Comparison of ENCODE assay signal across 11 mouse cellular contexts in genomic region chr14:36774349-36774748, GRCm38 (mm10).
A peak's percentile ranks its signal among the peaks of the same experiment; 100 is the strongest.
DNase-seq lines count a peak whose midpoint lies in the region; ATAC-seq and TF ChIP-seq lines count a peak whose summit lies in the region.
"Had no signal": no experiment of that assay in that cellular context is flagged by ENCODE, and none has a peak within 500 bp of the region (broad histone marks: within the 10 kb centered on the region; RNA-seq: fewer than 3 reads in every experiment).

No protein-coding gene starts in this region.

- TF ChIP-seq POLR2A in kidney, adult 2 months (IDR thresholded peaks at IDR 0.05; ENCODE audit: low read depth, low read length) = no peak

- 56% methylated on average over 3 of the region's 3 CpGs for WGBS in kidney, adult 2 months
- 82% methylated on average over 3 of the region's 3 CpGs for WGBS in forebrain, embryonic 12.5 days

- H3K9me3 ChIP-seq in forebrain, embryonic 12.5 days = no peaks in the 10 kb centered on the region
- H3K9me3 ChIP-seq: embryonic facial prominence, embryonic 12.5 days had no signal

- no peaks in the 10 kb centered on the region for H3K36me3 ChIP-seq in kidney, adult 2 months (ENCODE audit: control insufficient read depth, insufficient read depth, low read length)
- H3K36me3 ChIP-seq in forebrain, embryonic 12.5 days (replicated peaks) = no peaks in the 10 kb centered on the region
- H3K36me3 ChIP-seq: embryonic facial prominence, embryonic 12.5 days had no signal

- no peak overlapping the region for H3K9ac ChIP-seq in forebrain, embryonic 12.5 days
- H3K9ac ChIP-seq: embryonic facial prominence, embryonic 12.5 days had no signal

- DNase-seq in gastrocnemius, postnatal 10 days = peak; percentile 9
- DNase-seq in gastrocnemius, adult 2 months = no peak
- peak; percentile 8 for DNase-seq in kidney, adult 2 months
- DNase-seq in kidney, adult 9 months = no peak
- peak; percentile 6 for DNase-seq in urinary bladder, postnatal 14 days (ENCODE audit: low spot score)
- no peak for DNase-seq in urinary bladder, postnatal 25 days (ENCODE audit: low spot score)
- DNase-seq in adrenal gland, adult 18-20 months (ENCODE audit: low spot score in 2 of 2) = no peak
- DNase-seq: liver had no signal

- no peaks in the 10 kb centered on the region for H3K27me3 ChIP-seq in kidney, adult 2 months (replicated peaks; ENCODE audit: control insufficient read depth, insufficient read depth, low read length)
- no peaks in the 10 kb centered on the region for H3K27me3 ChIP-seq in forebrain, embryonic 12.5 days
- H3K27me3 ChIP-seq: embryonic facial prominence, embryonic 12.5 days had no signal

- no peak overlapping the region for H3K4me2 ChIP-seq in forebrain, embryonic 12.5 days
- H3K4me2 ChIP-seq: embryonic facial prominence, embryonic 12.5 days had no signal

- H3K27ac ChIP-seq in gastrocnemius, adult 2 months = no peak overlapping the region
- H3K27ac ChIP-seq in kidney, adult 2 months (ENCODE audit: insufficient read depth, low read depth, low read length) = no peak overlapping the region
- no peak overlapping the region for H3K27ac ChIP-seq in forebrain, embryonic 12.5 days
- H3K27ac ChIP-seq: embryonic facial prominence, embryonic 12.5 days had no signal

- intact Hi-C loops in gastrocnemius, adult 2 months (cut with DNase I) = no loop called here

- H3K4me3 ChIP-seq in gastrocnemius, adult 2 months = no peak overlapping the region
- H3K4me3 ChIP-seq in kidney, adult 2 months (ENCODE audit: insufficient read depth, low read depth, low read length) = no peak overlapping the region
- H3K4me3 ChIP-seq in forebrain, embryonic 12.5 days (replicated peaks) = no peak overlapping the region
- H3K4me3 ChIP-seq: embryonic facial prominence, embryonic 12.5 days; myocyte had no signal

- H3K4me1 ChIP-seq in kidney, adult 2 months (ENCODE audit: control insufficient read depth, insufficient read depth, low read length) = no peaks in the 10 kb centered on the region
- H3K4me1 ChIP-seq in forebrain, embryonic 12.5 days = no peaks in the 10 kb centered on the region
- H3K4me1 ChIP-seq: embryonic facial prominence, embryonic 12.5 days had no signal

- no peak for TF ChIP-seq CTCF in gastrocnemius, adult 2 months (IDR thresholded peaks at IDR 0.05)
- no peak for TF ChIP-seq CTCF in kidney, adult 2 months (conservative IDR thresholded peaks at IDR 0.05; ENCODE audit: insufficient read depth, insufficient read length, low read depth, low read length)

- no peak for ATAC-seq in forebrain, embryonic 12.5 days (ENCODE audit: low FRiP score)

Comparison
In these comparisons a context has a peak if more than half of its experiments do, and no peak if none do; other contexts are left out.
1. DNase-seq: peak in gastrocnemius, postnatal 10 days (single experiment), kidney, adult 2 months (single experiment) and urinary bladder, postnatal 14 days (single experiment); none in gastrocnemius, adult 2 months (single experiment), kidney, adult 9 months (single experiment), urinary bladder, postnatal 25 days (single experiment) and adrenal gland, adult 18-20 months (0 of 2).